Mouse (Mus musculus): ENCODE measurements around the gene Fcrl5. TPM values are rescaled to one million over a fixed set of nuclear protein-coding genes. Genes with fewer than 3 reads are reported as not detected.

Gene Fcrl5
- polyA plus RNA-seq (2012; rRNA removed), result not detected in 2 replicates

- no peak within 1 kb of the TSS for H3K4me3 ChIP-seq (ENCODE audit: insufficient read depth, low read length)
- TF ChIP-seq CTCF (IDR thresholded peaks at IDR 0.05; ENCODE audit: extremely low read depth, insufficient read depth, low read length) (no peak), POLR2A (IDR thresholded peaks at IDR 0.05; ENCODE audit: extremely low read depth, insufficient read depth, low read length) (no peak)
- no peak within 1 kb of the TSS for H3K27ac ChIP-seq (ENCODE audit: insufficient read depth, low read length)
- H3K4me1 ChIP-seq (ENCODE audit: control insufficient read depth, insufficient read depth, low read length), result no peaks in the 10 kb centered on the region
Observed at GRCm38 (mm10) chr3:87435479-87435878, at the start of gene Fcrl5. TSS of gene Fcrl5 (plus strand) at chr3:87435773.

- TF ChIP-seq CTCF (IDR thresholded peaks at IDR 0.05; ENCODE audit: extremely low read depth, insufficient read depth, low read length) (no peak), POLR2A (IDR thresholded peaks at IDR 0.05; ENCODE audit: extremely low read depth, insufficient read depth, low read length) (no peak)
Observed at GRCm38 (mm10) chr3:87390935-87391334, 44.6 kb upstream of the Fcrl5 start.

GRCm38 (mm10) chr3:87398809-87399208, 36.8 kb upstream of the Fcrl5 start:
- Histone ChIP-seq H3K4me3 (ENCODE audit: insufficient read depth, low read length) (no peak overlapping the region), H3K27ac (ENCODE audit: insufficient read depth, low read length) (no peak overlapping the region), H3K4me1 (ENCODE audit: control insufficient read depth, insufficient read depth, low read length) (no peaks in the 10 kb centered on the region)
- TF ChIP-seq CTCF (IDR thresholded peaks at IDR 0.05; ENCODE audit: extremely low read depth, insufficient read depth, low read length) (no peak), POLR2A (IDR thresholded peaks at IDR 0.05; ENCODE audit: extremely low read depth, insufficient read depth, low read length) (no peak)

More at GRCm38 (mm10) chr3:87390935-87391334, 44.6 kb upstream of the Fcrl5 start:
- no peak overlapping the region for H3K27ac ChIP-seq (ENCODE audit: insufficient read depth, low read length)
- H3K4me3 ChIP-seq (ENCODE audit: insufficient read depth, low read length), result no peak overlapping the region
- H3K4me1 ChIP-seq (ENCODE audit: control insufficient read depth, insufficient read depth, low read length), result no peaks in the 10 kb centered on the region

- Histone ChIP-seq H3K27ac (ENCODE audit: insufficient read depth, low read length) (no peak overlapping the region), H3K4me1 (ENCODE audit: control insufficient read depth, insufficient read depth, low read length) (no peaks in the 10 kb centered on the region), H3K4me3 (ENCODE audit: insufficient read depth, low read length) (no peak overlapping the region)
- TF ChIP-seq CTCF (IDR thresholded peaks at IDR 0.05; ENCODE audit: extremely low read depth, insufficient read depth, low read length) (no peak), POLR2A (IDR thresholded peaks at IDR 0.05; ENCODE audit: extremely low read depth, insufficient read depth, low read length) (no peak)
Observed at GRCm38 (mm10) chr3:87399906-87400305, 35.7 kb upstream of the Fcrl5 start.

- Histone ChIP-seq H3K27ac (ENCODE audit: insufficient read depth, low read length) (no peak overlapping the region), H3K4me3 (ENCODE audit: insufficient read depth, low read length) (no peak overlapping the region), H3K4me1 (ENCODE audit: control insufficient read depth, insufficient read depth, low read length) (no peaks in the 10 kb centered on the region)
- TF ChIP-seq POLR2A (IDR thresholded peaks at IDR 0.05; ENCODE audit: extremely low read depth, insufficient read depth, low read length) (no peak), CTCF (IDR thresholded peaks at IDR 0.05; ENCODE audit: extremely low read depth, insufficient read depth, low read length) (no peak)
Observed at GRCm38 (mm10) chr3:87401321-87401720, 34.3 kb upstream of the Fcrl5 start.

- TF ChIP-seq POLR2A (IDR thresholded peaks at IDR 0.05; ENCODE audit: extremely low read depth, insufficient read depth, low read length), result no peak
- TF ChIP-seq CTCF (IDR thresholded peaks at IDR 0.05; ENCODE audit: extremely low read depth, insufficient read depth, low read length), result no peak
- Histone ChIP-seq H3K27ac (ENCODE audit: insufficient read depth, low read length) (no peak overlapping the region), H3K4me3 (ENCODE audit: insufficient read depth, low read length) (no peak overlapping the region), H3K4me1 (ENCODE audit: control insufficient read depth, insufficient read depth, low read length) (no peaks in the 10 kb centered on the region)
Observed at GRCm38 (mm10) chr3:87408171-87408570, 27.4 kb upstream of the Fcrl5 start.

GRCm38 (mm10) chr3:87409196-87409935, 26.2 kb upstream of the Fcrl5 start:
- no peak for TF ChIP-seq POLR2A (IDR thresholded peaks at IDR 0.05; ENCODE audit: extremely low read depth, insufficient read depth, low read length)
- no peak for TF ChIP-seq CTCF (IDR thresholded peaks at IDR 0.05; ENCODE audit: extremely low read depth, insufficient read depth, low read length)
- H3K27ac ChIP-seq (ENCODE audit: insufficient read depth, low read length), result no peak overlapping the region
- H3K4me3 ChIP-seq (ENCODE audit: insufficient read depth, low read length), result no peak overlapping the region

GRCm38 (mm10) chr3:87410605-87411004, 25.0 kb upstream of the Fcrl5 start:
- H3K4me3 ChIP-seq (ENCODE audit: insufficient read depth, low read length), result no peak overlapping the region
- no peak overlapping the region for H3K27ac ChIP-seq (ENCODE audit: insufficient read depth, low read length)
- TF ChIP-seq POLR2A (IDR thresholded peaks at IDR 0.05; ENCODE audit: extremely low read depth, insufficient read depth, low read length) (no peak), CTCF (IDR thresholded peaks at IDR 0.05; ENCODE audit: extremely low read depth, insufficient read depth, low read length) (no peak)
- H3K4me1 ChIP-seq (ENCODE audit: control insufficient read depth, insufficient read depth, low read length), result no peaks in the 10 kb centered on the region

More at GRCm38 (mm10) chr3:87409196-87409935, 26.2 kb upstream of the Fcrl5 start:
- no peaks in the 10 kb centered on the region for H3K4me1 ChIP-seq (ENCODE audit: control insufficient read depth, insufficient read depth, low read length)

GRCm38 (mm10) chr3:87411150-87411549, 24.4 kb upstream of the Fcrl5 start:
- H3K4me3 ChIP-seq (ENCODE audit: insufficient read depth, low read length), result no peak overlapping the region
- H3K27ac ChIP-seq (ENCODE audit: insufficient read depth, low read length), result no peak overlapping the region
- no peaks in the 10 kb centered on the region for H3K4me1 ChIP-seq (ENCODE audit: control insufficient read depth, insufficient read depth, low read length)
- TF ChIP-seq POLR2A (IDR thresholded peaks at IDR 0.05; ENCODE audit: extremely low read depth, insufficient read depth, low read length), result no peak
- TF ChIP-seq CTCF (IDR thresholded peaks at IDR 0.05; ENCODE audit: extremely low read depth, insufficient read depth, low read length), result peak; percentile 46

- no peak overlapping the region for H3K27ac ChIP-seq (ENCODE audit: insufficient read depth, low read length)
- H3K4me3 ChIP-seq (ENCODE audit: insufficient read depth, low read length), result no peak overlapping the region
- TF ChIP-seq POLR2A (IDR thresholded peaks at IDR 0.05; ENCODE audit: extremely low read depth, insufficient read depth, low read length) (no peak), CTCF (IDR thresholded peaks at IDR 0.05; ENCODE audit: extremely low read depth, insufficient read depth, low read length) (no peak)
- H3K4me1 ChIP-seq (ENCODE audit: control insufficient read depth, insufficient read depth, low read length), result no peaks in the 10 kb centered on the region
Observed at GRCm38 (mm10) chr3:87420645-87421044, 14.9 kb upstream of the Fcrl5 start.

Data from cortical plate, adult 2 months (tissue).